Mouse (Mus musculus): Measurements from ENCODE around the gene A230050P20Rik.
"Not testable (repeated sequence)": the region's sequence is repeated elsewhere in the genome, so short reads cannot be mapped to it uniquely, and the experiment has no call there.

The A230050P20Rik gene

GRCm38 (mm10) chr9:20868448-20869001 lies at the start of gene A230050P20Rik:
TSS of gene A230050P20Rik (plus strand) at chr9:20868642.
- DNase-seq, result peak; percentile 83

DNA sequence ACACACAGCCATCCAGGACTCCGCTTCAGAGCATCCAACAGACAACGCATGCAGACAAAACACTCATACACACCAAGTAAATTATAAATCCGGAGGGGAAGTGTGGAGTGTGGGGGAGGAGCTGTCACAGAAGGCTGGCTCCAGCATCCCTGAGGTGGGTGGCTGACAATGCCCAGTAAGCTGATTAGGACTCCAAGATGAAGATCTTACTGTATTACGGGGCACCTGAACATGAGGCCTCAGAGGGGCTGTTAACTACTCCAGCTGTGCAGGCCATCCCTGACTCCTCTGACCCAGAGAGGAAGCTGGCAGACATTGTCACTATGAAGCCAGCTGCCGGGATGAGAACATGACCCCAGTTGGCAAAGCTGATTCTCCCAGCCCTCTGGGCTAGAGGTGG lies 48.4 kb upstream of the A230050P20Rik start:
- DNase-seq, result no peak

GRCm38 (mm10) chr9:20822821-20823220 lies 45.6 kb upstream of the A230050P20Rik start:
- DNase-seq, result no peak

GRCm38 (mm10) chr9:20825781-20826180 lies 42.7 kb upstream of the A230050P20Rik start:
- DNase-seq, result no peak

- DNase-seq, result no peak
These were observed 40.3 kb upstream of the A230050P20Rik start for GRCm38 (mm10) chr9:20828127-20828526.

- DNase-seq, result peak; percentile 98
These were observed 37.4 kb upstream of the A230050P20Rik start for GRCm38 (mm10) chr9:20830901-20831643.

- no peak for DNase-seq
These were observed 33.6 kb upstream of the A230050P20Rik start for GRCm38 (mm10) chr9:20834881-20835280.

DNA sequence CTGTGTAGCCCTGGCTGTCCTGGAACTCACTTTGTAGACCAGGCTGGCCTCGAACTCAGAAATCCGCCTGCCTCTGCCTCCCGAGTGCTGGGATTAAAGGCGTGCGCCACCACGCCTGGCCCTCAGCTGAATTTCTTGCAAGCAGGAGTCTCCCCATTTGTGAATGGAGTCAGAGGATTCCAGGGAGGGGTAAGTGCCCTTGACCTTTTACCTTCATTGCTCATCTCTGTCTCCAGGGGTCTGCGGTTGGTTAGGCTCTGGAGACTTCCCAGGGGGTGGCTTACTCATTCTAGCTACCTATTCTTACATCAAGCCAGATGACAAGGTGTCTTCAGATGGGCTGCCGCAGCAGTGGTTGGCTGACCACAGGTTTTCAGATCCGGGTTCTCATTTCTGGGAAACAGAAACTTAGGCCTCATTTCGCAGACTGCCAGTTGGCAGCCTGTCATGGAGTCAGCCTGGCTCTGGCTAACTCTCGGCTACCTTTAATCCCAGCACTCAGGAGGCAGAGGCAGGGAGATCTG lies 32.9 kb upstream of the A230050P20Rik start:
- not testable (repeated sequence) for DNase-seq

DNA sequence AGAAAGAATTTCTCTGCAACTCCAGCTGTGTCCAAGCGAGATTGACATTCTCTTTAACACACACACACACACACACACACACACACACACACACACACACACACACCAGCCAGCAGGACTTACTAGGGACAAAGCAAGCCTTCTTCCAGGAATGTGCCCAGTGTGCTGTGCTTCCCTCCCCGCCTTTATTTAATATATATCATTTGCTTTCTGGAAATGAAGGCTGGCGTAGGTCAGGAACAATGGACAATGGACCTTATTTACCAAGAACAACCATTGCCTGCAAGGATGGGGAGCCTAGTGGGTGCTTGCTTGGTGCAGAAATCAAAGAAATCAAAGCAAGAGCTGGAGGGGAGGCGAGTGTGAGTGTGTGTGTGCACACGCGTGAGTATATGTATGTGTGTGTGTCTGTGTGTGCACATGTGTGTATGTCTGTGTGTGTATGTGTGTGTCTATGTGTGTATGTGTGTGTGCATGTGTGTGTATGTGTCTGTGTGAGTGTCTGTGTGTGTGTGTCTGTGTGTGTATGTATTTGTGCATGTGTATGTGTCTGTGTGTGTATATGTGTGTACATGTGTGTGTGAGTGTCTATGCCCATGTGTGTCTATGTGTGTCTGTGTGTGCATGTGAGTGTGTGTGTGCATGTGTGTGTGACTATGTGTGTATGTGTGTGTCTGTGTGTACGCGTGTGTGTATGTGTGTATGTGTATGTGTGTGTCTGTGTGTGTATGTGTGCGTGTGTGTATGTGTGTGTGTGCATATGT lies 31.1 kb upstream of the A230050P20Rik start:
- no peak for DNase-seq

- no peak for DNase-seq
These were observed 29.5 kb upstream of the A230050P20Rik start for GRCm38 (mm10) chr9:20838931-20839330.

DNA sequence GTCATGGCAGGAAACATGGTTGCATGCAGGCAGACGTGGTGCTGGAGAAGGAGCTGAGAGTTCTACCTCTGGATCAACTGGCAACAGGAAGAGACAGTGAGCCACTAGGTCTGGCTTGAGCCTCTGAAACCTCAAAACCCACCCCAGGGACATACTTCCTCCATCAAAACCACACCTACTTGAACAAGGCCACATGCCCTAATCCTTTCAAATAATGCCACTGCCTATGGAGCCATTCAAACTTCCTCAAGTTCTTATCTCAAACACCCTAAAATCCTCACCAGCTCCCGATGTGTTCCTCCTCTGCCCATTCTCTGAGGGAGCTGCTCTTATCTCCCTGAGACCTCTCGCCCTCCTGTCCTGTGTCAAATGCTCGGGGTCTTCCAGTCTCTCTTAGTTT lies 26.2 kb upstream of the A230050P20Rik start:
- DNase-seq, result no peak

GRCm38 (mm10) chr9:20842670-20843069 lies 25.8 kb upstream of the A230050P20Rik start:
- DNase-seq, result peak; percentile 11

GRCm38 (mm10) chr9:20850179-20850578 lies 18.3 kb upstream of the A230050P20Rik start:
- DNase-seq, result no peak

- DNase-seq, result peak; percentile 80
These were observed 11.3 kb upstream of the A230050P20Rik start for GRCm38 (mm10) chr9:20857131-20857530.

GRCm38 (mm10) chr9:20859926-20860325 lies 8.5 kb upstream of the A230050P20Rik start:
- no peak for DNase-seq

- DNase-seq, result peak; percentile 57
These were observed 6.6 kb upstream of the A230050P20Rik start for GRCm38 (mm10) chr9:20861821-20862220.

- no peak for DNase-seq
These were observed 6.2 kb upstream of the A230050P20Rik start for GRCm38 (mm10) chr9:20862225-20862624.

GRCm38 (mm10) chr9:20866879-20867278 lies 1.6 kb upstream of the A230050P20Rik start:
- no peak for DNase-seq

- DNase-seq, result peak; percentile 54
These were observed 804 bp downstream of the A230050P20Rik start for GRCm38 (mm10) chr9:20869246-20869645.

GRCm38 (mm10) chr9:20870211-20871173 lies 2.0 kb downstream of the A230050P20Rik start:
- DNase-seq, result peak; percentile 21

GRCm38 (mm10) chr9:20872991-20873390 lies 4.5 kb downstream of the A230050P20Rik start:
- DNase-seq, result no peak

- no peak for DNase-seq
These were observed 5.1 kb downstream of the A230050P20Rik start for GRCm38 (mm10) chr9:20873521-20873920.
